Mouse (Mus musculus) fat pad, adult 2 months (tissue): ENCODE data around the gene Ncoa1.
"Not testable (repeated sequence)": the region's sequence is repeated elsewhere in the genome, so short reads cannot be mapped to it uniquely, and the experiment has no call there.

ENCODE experiments used
- DNase-seq: peaks from one replicate; pipeline ENCODE4 v3.0.0-alpha.2; 2011; ENCODE audit warnings: low read depth, low spot score; ENCODE audit errors: extremely low read depth

The Ncoa1 gene

DNA sequence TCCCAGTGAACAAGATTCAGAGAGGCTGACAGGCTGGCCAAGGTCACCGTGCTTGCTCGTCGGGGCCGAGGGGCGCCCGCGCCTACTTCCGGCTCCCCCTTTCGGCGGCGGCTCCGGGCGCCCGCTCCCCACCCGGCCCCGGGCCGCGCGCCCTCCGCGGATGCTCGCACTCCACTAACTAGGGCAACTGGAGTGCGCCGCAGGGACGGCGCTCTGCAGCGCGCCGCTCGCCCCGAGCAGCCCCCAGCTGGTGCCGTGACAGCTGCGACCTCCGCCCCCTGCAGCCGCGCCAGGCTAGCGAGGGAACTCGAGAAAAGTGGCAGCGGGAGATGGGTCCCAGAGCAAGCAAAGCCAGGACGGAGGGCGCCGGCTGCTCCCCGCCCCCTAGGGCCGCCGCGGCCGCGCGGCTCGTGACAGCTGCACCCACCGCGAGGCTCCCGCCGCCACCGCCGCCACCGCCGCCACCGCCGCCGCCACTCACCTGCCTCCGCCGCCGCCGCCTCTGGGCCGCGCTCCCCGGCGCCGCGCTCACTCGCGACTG is 621 bp downstream of the Ncoa1 start:
- DNase-seq: no peak

DNA sequence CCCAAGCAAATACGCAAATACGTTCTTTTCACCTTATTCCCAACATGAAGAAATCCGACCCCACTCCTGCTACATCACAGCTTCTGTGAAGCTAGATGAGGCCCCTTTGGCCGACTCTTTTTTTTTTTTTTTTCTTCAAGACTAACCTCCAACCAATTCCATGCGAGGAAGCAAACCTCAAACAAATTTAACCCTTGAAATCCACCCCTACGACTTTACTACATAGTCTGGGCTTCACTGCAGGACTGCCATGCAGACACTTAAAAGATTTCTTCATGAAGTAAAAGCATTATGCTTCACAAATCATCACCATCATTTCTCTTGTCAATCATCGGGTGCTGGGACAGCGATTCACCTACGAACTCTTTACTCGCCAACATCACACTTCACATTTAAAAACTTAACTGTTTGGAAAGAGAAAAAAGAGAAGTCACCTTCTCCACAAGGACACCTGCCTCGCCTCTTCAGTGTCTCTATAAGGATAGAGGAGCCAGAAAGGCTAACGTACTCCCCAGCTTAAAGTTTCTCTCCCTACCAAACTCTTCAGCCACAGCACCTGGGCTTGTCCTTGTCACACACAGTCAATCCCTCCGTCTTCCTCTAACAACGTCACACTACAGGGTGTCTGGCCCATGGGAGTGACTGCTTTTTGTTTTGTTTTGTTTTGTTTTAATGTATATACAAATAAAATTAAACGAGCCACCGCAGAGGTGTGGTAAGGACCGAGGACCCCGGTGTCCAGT is 1.6 kb downstream of the Ncoa1 start:
- no peak for DNase-seq

DNA sequence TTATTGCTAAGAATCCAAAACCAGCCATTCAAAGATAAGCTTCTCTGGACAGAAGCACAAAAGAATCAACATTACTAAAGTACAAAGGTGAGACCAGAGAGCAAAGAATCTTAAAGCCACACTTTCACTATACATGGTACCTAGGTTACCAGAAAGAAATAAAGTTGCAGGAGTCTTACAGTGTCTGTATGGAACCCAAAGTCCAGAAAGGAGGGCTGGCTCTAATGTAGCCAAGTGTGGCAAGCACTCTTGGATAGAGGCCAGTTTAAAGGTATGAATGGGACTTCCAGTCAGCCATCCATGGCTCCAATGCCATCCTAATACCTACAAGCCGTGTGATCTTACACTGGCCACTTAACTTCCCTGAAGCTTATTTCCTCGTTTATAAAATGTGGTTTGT is 7.9 kb downstream of the Ncoa1 start:
- no peak for DNase-seq

DNA sequence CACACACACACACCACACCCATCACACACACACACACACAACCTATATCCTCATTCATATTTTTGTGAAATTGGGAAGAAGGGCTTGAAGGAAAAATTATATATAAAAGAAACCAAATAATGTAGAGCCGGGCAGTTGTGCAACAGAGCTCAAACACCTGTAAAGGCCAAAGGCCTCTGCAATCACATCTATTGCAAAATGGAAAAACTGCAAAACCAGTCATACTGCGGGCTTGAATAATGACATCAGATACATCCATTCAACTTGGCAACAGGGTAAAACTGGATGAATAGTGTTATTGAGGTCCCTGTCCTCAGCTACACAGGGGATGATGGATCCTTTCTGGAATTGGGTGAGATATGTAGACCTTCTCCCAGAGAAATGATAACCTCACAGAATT is 13.3 kb downstream of the Ncoa1 start:
- peak; percentile 85 for DNase-seq

DNA sequence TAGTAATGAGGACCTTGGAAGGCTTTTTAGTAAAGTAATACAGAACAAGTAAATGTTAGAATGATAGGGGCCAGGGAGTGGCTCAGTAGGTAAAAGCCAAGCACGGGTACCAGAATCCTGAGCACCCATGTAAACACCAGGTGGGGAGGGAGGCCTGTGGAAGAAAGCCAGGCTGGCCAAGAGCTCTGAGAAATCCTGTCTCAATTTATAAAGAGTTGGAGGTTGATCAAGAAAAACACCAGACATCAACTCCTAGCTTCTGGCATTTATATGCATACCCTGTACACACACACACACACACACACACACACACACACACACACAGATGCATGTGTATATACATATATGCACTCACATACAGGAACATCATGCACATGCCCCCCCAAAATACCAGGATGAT is 14.6 kb downstream of the Ncoa1 start:
- no peak for DNase-seq

DNA sequence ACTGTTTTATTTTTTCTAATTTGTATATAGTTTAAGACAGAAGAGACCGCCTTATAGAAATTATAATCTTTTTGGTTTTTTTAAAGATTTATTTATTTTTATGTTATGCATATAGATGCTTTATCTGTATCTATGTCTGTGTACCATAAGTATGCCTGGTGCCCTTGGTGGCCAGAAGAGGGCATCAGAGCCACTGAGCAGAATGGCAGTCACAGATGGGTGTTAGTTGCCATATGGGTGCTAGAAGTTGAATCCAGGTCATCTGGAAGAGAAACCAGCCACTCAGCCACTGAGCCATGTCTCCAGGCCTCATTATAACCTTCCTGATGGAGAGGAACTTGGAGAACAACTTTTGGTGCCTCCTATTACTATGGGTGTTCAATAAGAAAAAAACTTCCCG is 16.0 kb downstream of the Ncoa1 start:
- no peak for DNase-seq

DNA sequence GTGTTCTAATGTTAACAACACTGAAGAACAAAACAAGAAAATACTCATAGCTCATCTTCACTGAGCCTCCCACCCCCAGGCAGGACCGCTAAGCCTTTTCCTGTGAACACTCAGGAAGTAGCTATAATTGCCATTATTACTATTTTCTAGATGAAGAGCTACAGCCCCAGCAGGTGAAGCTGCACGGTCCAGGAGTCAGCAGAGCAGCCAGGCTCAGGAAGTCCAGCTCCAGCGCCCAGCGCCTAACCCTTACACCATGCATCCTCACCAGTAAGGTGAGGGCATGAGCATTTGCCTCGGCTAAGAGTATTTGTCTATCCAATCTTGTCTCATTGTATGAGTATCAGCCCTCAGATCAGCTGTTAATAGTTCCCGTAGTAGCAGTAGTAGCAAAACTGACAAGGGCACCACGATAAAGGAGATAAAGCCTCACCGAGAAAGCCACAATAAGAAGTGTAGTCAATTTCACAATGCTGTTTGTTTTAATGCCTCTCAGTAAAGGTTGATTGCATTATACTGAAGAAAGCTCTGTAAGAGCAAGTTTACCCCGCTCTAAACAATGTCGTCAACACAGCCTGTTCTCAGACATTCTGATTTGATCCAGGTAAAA is 21.9 kb downstream of the Ncoa1 start:
- no peak for DNase-seq

DNA sequence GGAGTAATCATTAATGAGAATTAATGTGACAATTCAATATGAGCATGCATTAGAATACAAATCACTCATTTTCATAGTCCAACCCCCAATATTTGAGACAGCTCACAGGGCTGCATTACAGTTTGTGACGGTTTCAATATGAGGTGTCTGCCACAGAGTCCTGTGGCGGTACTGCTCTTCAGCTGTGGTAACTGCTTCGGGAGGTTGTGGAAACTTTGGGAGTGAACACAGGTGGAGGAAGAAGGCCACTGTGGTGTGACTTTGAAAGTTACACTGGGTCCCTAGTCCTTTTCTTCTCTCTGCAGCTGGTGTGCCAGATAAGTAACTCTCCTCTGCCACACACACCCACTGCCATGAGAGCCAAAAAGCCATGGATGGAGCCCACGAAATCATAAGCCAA is 22.7 kb downstream of the Ncoa1 start:
- no peak for DNase-seq

DNA sequence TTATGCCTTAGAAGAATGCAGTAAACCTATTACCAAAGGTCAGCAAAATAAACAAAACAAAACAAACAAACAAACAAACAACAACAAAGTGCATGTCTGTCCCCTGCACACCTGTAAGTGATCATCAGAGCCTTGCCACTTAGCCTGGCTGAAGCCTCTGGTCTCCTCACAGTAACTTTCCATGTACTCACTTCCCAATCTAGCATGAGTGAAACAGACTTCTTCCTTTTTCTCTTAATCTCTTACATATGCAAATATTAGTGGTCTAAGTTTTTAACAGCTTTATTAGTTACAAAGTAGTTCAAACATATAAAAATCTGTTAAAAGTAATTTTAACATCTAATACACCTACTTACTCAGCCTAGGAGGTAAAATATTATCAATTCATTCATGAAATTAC is 24.7 kb downstream of the Ncoa1 start:
- no peak for DNase-seq

DNA sequence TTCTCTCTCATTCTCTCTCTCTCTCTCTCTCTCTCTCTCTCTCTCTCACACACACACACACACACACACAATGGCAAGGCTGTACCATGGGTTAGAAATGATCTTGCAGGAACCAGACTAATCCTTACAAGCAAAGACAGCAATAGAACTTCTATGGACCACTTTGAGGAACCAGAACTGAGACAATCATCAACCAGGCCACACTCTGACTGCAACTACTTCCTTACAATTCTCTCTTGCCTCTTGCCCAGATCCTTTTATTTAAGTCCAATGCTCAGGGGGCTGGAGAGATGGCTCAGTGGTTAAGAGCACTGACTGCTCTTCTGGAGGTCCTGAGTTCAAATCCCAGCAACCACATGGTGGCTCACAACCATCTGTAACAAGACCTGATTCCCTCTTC is 26.5 kb downstream of the Ncoa1 start:
- not testable (repeated sequence) for DNase-seq

DNA sequence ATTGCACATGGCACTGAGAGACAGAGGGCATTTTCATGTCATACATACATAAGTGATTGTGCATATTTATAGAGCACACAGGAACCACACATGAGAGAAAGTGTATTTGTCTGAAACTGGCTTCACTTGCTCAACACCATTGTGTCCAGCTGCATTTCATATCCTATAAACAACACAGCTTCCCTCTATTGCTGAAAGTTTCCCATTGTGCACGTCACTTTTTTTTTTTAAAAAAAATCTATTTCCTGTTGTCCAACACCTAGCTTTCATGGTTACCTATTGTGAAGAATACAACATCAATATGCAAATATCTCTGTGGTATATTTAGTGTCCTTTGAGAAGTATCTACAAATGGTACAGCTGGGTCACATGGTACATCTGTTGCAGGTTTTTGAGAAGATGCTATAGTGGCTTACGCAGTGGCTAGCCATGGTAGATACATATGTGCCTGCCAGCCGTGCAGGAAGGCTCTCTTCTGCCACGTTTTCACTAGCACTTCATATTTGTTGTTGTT is 28.8 kb downstream of the Ncoa1 start:
- no peak for DNase-seq

DNA sequence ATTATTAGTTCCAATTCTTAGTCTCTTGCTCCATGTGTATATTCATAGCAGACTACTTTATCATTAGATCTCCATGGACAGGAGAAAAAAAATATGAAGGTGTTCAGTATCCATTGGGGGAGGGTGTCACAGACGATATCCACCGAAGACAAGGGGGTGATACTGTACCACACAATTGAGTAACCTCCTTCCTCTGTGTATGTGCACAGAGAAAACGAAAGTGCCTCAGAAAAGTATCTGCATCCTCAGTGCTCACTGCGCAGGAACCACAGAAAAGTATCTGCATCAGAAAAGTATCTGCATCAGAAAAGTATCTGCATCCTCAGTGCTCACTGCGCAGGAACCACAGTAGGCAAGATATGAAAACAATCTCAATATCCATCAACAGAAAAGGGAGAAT is 32.0 kb downstream of the Ncoa1 start:
- DNase-seq: no peak

DNA sequence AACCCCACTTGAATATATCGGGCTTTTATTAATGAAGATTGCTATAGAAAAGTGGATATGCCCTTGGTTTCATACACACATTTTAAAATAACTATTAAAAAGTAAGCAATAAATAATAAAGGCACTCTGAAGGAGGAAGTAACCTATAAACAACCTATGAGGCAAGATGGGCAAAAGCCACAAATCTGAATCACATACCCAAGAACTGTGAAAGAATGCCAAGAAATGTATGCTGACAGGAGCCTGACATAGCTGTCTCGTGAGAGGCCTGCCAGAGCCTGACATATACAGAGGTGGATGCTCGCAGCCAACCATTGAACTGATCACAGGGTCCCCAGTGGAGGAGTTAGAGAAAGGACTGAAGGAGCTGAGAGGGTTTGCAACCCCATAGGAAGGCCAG is 35.5 kb downstream of the Ncoa1 start:
- DNase-seq: no peak

DNA sequence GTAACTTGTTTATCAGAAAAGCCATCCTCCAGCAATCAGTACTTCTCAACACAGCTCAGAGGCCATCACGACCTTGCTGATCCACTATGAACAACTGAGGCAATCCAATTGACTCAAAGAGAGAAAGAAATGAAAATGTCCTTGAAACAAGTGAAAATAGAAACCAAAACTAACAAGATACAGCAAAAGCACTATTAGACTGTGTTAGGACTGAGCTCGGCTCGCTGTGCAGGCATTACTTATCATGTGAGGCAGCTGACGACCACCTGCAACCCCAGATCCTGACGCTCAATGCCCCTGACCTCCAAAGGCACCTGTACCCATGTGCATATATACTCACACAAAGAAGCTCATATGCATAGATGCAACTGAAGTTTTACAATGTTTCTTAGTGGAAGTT is 40.8 kb downstream of the Ncoa1 start:
- no peak for DNase-seq

DNA sequence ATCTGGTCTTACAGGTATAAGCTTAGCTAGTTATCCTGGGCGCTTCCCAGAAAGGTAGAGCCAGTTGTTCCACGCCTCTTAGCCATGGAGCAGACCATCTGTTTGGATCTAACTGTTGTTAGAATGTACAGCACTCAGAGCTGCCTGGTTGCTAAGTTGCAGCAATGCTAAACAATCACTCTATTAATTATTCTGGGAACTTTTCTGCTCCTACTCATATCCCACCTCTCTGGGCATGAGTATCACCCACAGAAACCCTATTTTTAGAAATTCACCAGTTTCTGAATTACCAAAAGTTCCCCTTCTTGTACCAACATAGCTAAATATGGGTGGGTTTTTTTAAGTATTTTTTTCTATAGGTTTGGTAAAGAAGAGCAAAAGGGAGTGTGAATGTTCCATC is 43.4 kb downstream of the Ncoa1 start:
- DNase-seq: no peak

DNA sequence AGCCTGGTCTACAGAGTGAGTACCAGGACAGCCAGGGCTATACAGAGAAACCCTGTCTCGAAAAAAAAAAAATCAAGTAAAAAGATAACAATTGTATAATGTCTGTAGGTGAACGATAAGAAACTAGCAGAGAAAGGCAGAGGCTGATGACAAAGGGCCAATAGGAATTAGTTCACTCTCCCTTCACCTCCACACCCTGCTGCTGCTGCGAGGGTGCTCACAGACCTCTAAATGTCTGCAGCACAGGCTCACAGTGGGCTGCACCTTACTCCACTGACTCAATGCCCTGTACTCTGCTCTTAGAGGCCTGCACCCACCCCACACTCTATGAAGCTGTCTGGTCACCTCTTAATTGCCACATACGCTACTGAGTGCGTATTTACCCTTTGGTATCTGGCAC is 45.0 kb downstream of the Ncoa1 start:
- DNase-seq: no peak

DNA sequence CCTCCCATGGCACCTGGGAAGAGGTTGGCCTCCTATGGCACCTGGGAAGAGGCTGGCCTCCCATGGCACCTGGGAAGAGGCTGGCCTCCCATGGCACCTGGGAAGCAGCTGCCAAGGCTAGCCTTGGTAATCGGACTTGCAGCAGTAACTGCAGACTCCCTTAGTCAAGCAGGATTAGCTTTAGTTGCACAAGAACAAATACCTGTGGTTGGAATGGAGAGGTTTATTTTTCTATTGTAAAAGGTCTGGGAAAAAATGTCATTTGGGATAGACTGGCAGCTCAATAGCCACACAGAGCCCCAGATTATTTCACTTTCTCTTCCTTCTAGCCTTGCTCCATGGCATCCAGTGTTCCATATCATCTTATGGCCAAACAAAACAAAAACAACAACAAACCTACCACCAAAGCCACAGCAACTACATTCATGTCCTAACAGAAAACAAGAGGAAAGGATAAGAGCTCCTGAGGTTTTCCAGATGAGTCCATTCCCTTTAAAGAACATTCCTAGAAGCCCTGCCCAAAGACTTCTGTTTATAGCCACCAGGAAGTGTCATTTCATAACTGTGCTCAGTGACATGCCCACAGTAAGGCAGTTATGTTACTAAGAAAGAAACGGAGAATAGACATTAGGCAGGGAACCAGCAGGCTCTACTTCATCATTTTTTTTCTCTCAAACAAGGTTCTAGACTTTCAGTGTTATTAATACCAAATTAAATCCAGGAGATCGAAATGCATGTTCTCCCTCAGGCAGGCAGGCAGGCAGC is 46.7 kb downstream of the Ncoa1 start:
- DNase-seq: peak; percentile 19

DNA sequence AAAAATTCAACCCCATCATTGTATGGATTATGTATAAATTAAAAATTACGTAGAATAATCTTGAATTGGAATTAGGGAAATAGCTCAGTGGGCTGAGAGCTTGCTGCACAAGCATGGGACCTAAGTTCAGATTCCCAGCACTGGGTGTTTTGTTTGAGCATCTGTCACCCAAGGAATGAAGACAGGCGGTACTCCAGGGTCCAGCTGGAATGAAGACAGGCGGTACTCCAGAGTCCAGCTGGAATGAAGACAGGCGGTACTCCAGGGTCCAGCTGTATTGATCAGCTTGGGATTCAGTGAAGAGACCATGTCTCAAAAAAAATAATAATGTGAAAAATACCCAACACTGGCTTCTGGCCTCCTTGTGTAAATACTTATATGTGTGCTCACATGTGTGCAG is 58.2 kb downstream of the Ncoa1 start:
- no peak for DNase-seq

DNA sequence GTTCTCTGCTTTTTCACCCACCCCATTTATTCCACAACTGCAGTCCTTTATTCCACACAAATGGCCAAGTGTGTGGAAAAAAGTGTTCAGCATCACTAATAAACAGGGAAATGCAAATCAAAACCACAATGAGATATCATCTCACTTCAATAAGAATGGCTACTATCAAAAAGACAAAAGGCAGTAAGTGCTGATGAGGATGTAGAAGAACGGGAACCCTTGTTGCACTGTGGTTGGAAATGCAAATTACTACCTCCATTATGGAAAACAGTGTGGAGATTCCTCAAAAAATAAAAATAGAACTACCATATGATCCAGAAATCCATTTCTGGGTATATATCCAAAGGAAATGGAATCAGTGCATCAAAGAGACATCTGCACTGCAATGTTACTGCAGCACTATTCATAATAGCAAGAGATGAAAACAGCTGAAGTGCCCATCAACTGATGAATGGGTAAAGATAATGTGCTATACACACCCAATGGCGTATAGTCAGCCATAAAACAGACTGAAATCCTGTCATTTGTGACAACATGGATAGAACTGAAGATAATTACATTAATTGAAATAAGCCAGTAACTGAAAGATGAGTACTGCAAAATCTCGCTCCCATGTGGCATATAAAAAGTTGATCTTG is 59.2 kb downstream of the Ncoa1 start:
- no peak for DNase-seq

DNA sequence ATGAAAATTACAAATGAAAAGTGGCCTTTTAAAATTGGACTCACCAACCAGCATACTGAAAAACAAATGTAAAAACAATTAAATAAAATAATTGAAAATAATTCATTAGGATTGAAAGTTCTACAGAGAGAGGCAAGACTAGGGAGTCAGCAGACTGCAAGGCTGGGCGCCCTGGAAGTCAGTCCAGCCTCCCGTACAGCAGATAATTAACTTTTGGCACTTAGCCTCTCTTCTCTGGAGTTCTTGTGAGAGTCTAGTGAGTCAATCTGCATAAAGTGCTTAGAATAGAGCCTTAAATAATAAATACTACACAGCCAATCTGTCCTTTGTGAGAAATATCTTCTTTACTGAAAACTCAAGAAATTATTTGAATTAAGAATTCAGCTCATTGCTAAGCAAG is 69.9 kb downstream of the Ncoa1 start:
- DNase-seq: no peak

DNA sequence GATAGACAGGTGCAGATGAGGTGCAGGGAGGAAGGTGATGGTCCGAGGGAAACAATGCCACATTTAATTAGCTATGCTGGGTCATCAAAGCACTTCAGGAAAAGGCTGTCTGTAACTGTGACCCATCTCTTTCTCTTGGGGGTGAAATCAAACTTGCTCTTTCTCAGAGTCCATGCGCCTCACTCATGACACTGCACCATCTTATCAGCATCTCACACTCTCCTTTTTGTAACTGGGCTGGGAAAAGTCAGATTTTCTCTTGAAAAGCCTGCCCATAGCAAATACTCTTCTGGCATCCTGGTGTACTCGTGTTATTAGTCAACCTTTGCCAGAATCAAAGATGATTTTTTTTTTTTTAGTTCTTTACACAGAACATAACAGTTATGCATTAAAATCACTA is 70.8 kb downstream of the Ncoa1 start:
- no peak for DNase-seq
